Mouse (Mus musculus) splenic B cell, adult 2 months (primary cell): ENCODE measurements at regions not wholly inside any gene's neighbourhood (a gene's known extent, or its start where the extent isn't known, plus 50 kb on each side); places are given as distances from the start of the nearest gene placed in this dataset.
A peak's percentile ranks its signal among the peaks of the same experiment; 100 is the strongest.

Experiments used
- DNase-seq: peaks from one replicate; pipeline ENCODE4 v3.0.0-alpha.2; 2011; ENCODE audit warnings: low read depth, low spot score
- H3K27me3 ChIP-seq: 2 replicates; pipeline ENCODE4 v1.6.1; 2012; ENCODE audit warnings: mild to moderate bottlenecking, low read length, moderate library complexity, mixed read lengths; ENCODE audit not compliant: control insufficient read depth, poor library complexity, insufficient read depth, severe bottlenecking
- H3K36me3 ChIP-seq: 2 replicates; pipeline ENCODE4 v1.6.1; 2012; ENCODE audit warnings: mild to moderate bottlenecking, low read length, moderate library complexity, mixed read lengths; ENCODE audit not compliant: control insufficient read depth, poor library complexity, insufficient read depth, severe bottlenecking

GRCm38 (mm10) chr14:78438064-78438677 lies 98.4 kb downstream of the Akap11 start:
- DNase-seq, result peak; percentile 12
- Histone ChIP-seq H3K36me3 (no peaks in the 10 kb centered on the region), H3K27me3 (no peaks in the 10 kb centered on the region)

- Histone ChIP-seq H3K36me3 (no peaks in the 10 kb centered on the region), H3K27me3 (no peaks in the 10 kb centered on the region)
- DNase-seq, result no peak
These were observed 100.0 kb downstream of the Akap11 start for GRCm38 (mm10) chr14:78436586-78436985.

DNA sequence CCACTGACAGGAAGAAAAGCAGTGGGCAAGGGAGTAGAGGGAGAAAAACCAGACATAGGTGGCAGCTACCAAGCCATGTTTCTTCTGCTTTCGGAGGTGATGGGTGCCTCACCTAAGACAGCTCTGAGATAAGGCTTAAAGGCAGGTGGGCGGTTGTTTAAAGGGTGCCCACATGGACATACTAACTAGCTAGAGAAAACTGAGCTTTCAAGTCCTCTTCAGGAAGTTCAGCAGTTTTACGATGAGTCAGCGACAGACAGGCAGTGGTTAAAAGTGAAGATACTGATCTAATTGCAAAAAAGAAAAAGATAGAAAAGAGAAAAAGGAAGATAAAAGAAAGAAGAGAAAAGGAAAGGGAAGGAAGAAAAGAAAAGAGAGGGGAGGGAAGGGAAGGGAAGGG lies 100.6 kb downstream of the Akap11 start:
- H3K27me3 ChIP-seq, result no peaks in the 10 kb centered on the region
- DNase-seq, result no peak
- no peaks in the 10 kb centered on the region for H3K36me3 ChIP-seq

GRCm38 (mm10) chr14:78435561-78435960 lies 101.0 kb downstream of the Akap11 start:
- Histone ChIP-seq H3K27me3 (no peaks in the 10 kb centered on the region), H3K36me3 (no peaks in the 10 kb centered on the region)
- DNase-seq, result peak; percentile 26

- Histone ChIP-seq H3K36me3 (no peaks in the 10 kb centered on the region), H3K27me3 (no peaks in the 10 kb centered on the region)
- no peak for DNase-seq
These were observed 101.9 kb downstream of the Akap11 start for GRCm38 (mm10) chr14:78434753-78435152.

- no peaks in the 10 kb centered on the region for H3K36me3 ChIP-seq
- peak; percentile 15 for DNase-seq
- H3K27me3 ChIP-seq, result no peaks in the 10 kb centered on the region
These were observed 102.5 kb downstream of the Akap11 start for GRCm38 (mm10) chr14:78434126-78434525.

- no peak for DNase-seq
- H3K27me3 ChIP-seq, result no peaks in the 10 kb centered on the region
- no peaks in the 10 kb centered on the region for H3K36me3 ChIP-seq
These were observed 104.1 kb downstream of the Akap11 start for GRCm38 (mm10) chr14:78432471-78432870.

- peak; percentile 27 for DNase-seq
- Histone ChIP-seq H3K27me3 (no peaks in the 10 kb centered on the region), H3K36me3 (no peaks in the 10 kb centered on the region)
These were observed 104.7 kb downstream of the Akap11 start for GRCm38 (mm10) chr14:78431931-78432330.

DNA sequence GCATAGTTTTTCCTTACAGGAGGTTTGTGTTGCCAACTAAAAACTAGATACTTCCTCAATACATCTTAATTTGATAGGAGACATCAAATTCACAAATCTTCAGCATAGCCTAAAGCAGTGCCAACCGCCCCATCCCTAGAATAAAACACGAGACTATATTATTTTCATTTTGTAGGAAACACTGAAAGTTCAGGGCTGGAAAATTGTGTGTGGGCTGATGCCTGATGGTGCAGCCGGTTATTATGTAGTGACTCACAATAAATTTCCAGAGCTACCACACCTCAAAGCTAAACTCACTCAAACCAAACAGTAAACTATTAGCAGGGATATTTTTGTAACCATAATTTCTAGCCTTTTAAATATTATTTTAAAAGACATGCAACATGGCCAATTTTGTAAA lies 105.2 kb downstream of the Akap11 start:
- no peaks in the 10 kb centered on the region for H3K27me3 ChIP-seq
- H3K36me3 ChIP-seq, result no peaks in the 10 kb centered on the region
- DNase-seq, result no peak

DNA sequence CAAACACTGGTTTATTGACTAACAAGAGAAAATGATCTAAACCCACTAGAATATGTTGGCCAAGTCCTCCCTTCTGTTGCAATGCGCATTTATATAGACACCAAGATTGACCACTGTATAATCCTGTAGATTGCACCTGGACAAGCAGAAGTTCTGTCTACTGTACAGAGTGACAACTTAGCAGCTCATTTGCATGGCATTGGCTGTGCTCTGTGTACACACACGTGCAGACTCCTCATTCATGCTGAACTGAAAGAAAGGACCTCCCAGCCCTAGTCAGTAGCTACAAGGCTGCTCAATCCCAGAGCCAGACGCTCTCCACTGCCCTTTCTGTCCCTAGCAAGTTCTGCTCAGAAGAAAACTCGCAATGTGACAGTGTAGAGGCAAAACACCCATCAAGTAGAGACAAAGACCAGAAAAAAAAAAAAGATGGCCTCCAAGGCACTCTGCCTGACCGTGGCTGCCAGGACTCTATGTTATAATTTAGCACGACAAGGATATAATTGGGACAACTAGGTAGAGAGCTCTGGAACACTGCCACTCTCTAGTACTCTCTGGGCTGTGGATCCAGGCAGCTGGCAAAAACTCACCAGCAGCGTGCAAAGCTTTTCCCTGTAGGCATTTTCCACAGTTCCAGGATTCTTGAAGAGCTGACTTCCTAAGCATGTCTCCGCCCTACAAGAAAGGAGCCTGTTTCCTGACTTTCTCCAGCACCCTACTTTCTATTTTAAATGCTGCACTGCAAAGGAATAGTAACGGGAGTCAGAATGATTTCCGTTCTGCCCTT lies 108.2 kb downstream of the Akap11 start:
- DNase-seq, result peak; percentile 22
- H3K36me3 ChIP-seq, result no peaks in the 10 kb centered on the region
- H3K27me3 ChIP-seq, result no peaks in the 10 kb centered on the region

GRCm38 (mm10) chr14:78427062-78427461 lies 109.5 kb downstream of the Akap11 start:
- Histone ChIP-seq H3K36me3 (no peaks in the 10 kb centered on the region), H3K27me3 (no peaks in the 10 kb centered on the region)
- DNase-seq, result no peak

- Histone ChIP-seq H3K27me3 (no peaks in the 10 kb centered on the region), H3K36me3 (no peaks in the 10 kb centered on the region)
- DNase-seq, result no peak
These were observed 114.0 kb downstream of the Akap11 start for GRCm38 (mm10) chr14:78422601-78423000.

GRCm38 (mm10) chr14:78420966-78421365 lies 113.1 kb upstream of the Tnfsf11 start:
- no peak for DNase-seq
- no peaks in the 10 kb centered on the region for H3K27me3 ChIP-seq

GRCm38 (mm10) chr14:78420176-78420575 lies 112.3 kb upstream of the Tnfsf11 start:
- H3K27me3 ChIP-seq, result no peaks in the 10 kb centered on the region
- no peak for DNase-seq

More at GRCm38 (mm10) chr14:78420966-78421365, 113.1 kb upstream of the Tnfsf11 start:
- H3K36me3 ChIP-seq, result no peaks in the 10 kb centered on the region

DNA sequence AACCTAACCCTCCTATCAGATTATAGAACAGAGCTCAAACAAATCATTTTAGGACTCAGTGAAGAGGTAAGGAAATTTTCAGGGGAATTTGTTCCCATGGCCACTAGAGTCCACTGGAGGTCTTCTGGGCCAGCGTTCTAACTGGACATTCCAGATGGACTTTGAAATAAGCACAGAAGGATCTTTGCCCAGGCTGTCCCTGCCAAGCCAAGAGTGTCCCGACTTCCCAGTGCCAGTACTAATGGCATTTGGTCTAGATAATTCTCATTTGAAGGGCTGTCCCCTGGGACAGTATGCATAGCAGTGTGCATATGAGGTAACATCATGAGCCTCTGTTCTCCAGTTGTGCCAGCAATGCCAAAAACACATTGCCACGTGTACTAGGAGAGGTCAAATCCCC lies 97.7 kb upstream of the Tnfsf11 start:
- no peak for DNase-seq
- H3K36me3 ChIP-seq, result no peaks in the 10 kb centered on the region
- no peaks in the 10 kb centered on the region for H3K27me3 ChIP-seq

More at GRCm38 (mm10) chr14:78420176-78420575, 112.3 kb upstream of the Tnfsf11 start:
- H3K36me3 ChIP-seq, result no peaks in the 10 kb centered on the region
